Mouse (Mus musculus) E14TG2a.4 (cell line): ENCODE results near the gene Arhgap15.

Source experiments
- H3K27me3 ChIP-seq: 2 replicates; pipeline ENCODE4 v1.6.1; 2014; ENCODE audit warnings: low read length, control low read depth; ENCODE audit not compliant: insufficient read depth
- H3K36me3 ChIP-seq: 2 replicates; pipeline ENCODE4 v1.6.1; 2014; ENCODE audit warnings: low read length, control low read depth; ENCODE audit not compliant: insufficient read depth
- H3K4me1 ChIP-seq: replicated peaks from 2 replicates; pipeline ENCODE4 v1.6.1; 2014; ENCODE audit warnings: low read depth, low read length, control low read depth
- H3K4me3 ChIP-seq: replicated peaks from 2 replicates; pipeline ENCODE4 v1.5.1; 2014; ENCODE audit warnings: mild to moderate bottlenecking, low read length
- H3K9me3 ChIP-seq: 2 replicates; pipeline ENCODE4 v1.6.1; 2014; ENCODE audit warnings: low read length, control low read depth
- CTCF ChIP-seq: conservative IDR thresholded peaks from 2 replicates; pipeline ENCODE4 v1.5.1; 2014; ENCODE audit warnings: low read length
- NANOG ChIP-seq: IDR thresholded peaks from 2 replicates; pipeline ENCODE4 v1.6.1; 2014; ENCODE audit warnings: borderline replicate concordance, low read length, mixed read lengths
- POU5F1 ChIP-seq: IDR thresholded peaks from 2 replicates; pipeline ENCODE4 v1.6.1; 2014; ENCODE audit warnings: low read length, borderline replicate concordance

Arhgap15 gene

DNA sequence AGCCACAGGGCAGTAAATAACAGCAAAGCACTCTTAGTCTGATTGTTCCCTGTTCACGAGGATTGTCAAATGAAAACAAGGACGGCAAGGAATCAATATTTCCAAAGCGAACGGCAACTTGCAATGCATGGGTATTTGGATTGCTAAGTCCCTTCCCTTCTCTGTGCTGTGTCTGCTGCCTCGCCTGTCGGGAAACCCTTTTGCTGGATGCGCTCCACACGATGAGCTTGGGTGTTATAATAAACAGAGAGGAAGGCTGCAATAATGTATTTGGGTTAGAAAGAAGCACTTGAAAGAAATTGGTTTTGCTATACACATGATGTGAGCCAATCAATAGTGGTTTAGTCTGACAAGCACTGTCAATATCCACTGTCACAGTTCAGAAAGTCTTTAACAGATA, 357.7 kb downstream of the Arhgap15 start:
- Histone ChIP-seq H3K27me3 (0 out of 2 replicates have a peak, but pooled peaks cover 2% of the 10 kb centered on the region), H3K4me3 (no peak overlapping the region), H3K4me1 (peaks cover 3% of the 10 kb centered on the region; the same call in 1 of the 2 replicates), H3K9me3 (no peaks in the 10 kb centered on the region), H3K36me3 (no peaks in the 10 kb centered on the region)
- TF ChIP-seq CTCF (no peak), NANOG (no peak), POU5F1 (no peak)

DNA sequence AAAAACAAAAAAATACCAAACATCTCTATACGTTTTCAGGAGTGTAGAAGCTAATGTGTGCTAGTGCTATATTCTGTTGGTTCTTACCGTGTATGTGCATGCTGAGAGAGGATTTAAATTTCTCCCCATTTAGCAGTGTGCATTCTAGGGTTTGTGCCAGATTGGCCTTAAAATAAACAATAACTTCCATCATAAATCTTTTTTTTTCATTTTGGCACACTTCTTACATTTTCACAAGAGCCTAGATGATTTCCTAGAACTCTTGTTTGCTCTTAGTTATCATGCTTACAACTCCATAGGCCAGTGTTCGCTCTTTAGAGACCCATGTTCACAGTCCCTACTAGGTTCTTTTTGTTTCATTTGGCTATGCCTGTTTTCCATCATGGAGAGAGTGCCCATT, 362.7 kb downstream of the Arhgap15 start:
- Histone ChIP-seq H3K9me3 (no peaks in the 10 kb centered on the region), H3K4me3 (no peak overlapping the region), H3K4me1 (no peaks in the 10 kb centered on the region), H3K27me3 (no peaks in the 10 kb centered on the region), H3K36me3 (no peaks in the 10 kb centered on the region)
- TF ChIP-seq CTCF = no peak
- no peak for TF ChIP-seq NANOG
- TF ChIP-seq POU5F1 = no peak

DNA sequence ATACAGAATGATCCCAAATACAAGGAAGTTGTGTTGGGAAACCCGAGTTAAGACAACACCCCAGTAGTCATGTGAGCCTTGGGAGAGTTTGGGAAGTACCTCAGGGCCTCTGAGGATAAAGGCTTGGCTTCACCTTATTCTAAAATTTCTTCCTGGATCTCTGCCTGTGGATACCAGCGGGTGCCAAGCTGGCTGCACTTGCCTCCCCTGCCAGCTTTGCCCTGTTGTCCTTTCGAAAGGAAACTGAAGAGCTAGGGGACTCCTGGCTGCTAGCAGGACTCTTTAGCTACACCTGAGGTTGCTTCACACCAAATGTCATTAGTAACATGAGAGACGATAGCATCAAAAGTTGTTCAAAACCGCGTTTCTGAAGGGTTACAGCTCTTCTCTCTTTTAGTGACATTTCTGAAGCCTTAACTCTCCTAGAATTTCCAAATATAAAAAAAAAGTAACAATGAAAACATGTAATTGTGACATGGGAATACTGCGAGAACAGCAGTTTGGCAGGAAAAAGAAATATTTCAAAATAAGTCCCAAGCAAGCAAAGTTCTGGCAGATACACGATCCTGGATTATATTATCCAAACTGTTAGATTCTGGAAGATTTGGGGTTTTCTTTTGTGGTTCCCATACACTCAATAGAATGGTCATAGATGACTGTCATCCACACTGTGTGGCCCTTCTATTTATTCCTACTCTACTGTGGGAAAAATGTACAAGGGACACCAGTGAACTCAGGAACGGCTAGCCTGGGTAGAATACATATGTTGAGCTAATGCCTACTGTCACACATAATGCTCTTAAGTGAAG, 364.6 kb downstream of the Arhgap15 start:
- H3K4me1 ChIP-seq = no peaks in the 10 kb centered on the region
- no peaks in the 10 kb centered on the region for H3K36me3 ChIP-seq
- TF ChIP-seq CTCF = no peak
- no peak for TF ChIP-seq NANOG
- no peak for TF ChIP-seq POU5F1
- no peaks in the 10 kb centered on the region for H3K27me3 ChIP-seq
- no peak overlapping the region for H3K4me3 ChIP-seq
- H3K9me3 ChIP-seq = no peaks in the 10 kb centered on the region

DNA sequence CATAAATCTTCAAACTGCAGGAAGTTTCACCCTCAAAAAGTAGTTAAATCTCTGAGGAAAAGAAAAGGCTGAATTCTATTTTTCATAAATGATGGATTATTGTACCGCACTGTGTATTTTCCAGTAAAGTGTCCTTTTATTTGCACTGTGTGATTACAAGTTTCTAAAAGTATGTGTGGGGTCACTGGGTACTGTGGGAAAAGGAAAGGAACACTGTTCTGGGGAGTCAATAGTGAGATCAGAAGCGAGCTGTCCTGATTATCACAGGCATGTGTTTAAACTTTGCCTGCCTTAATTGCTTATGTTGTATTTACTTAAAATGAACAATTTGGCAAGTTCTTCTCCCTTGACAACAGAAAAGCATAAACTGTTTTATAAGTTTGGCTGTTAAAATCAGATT, 365.7 kb downstream of the Arhgap15 start:
- no peak overlapping the region for H3K4me3 ChIP-seq
- no peak for TF ChIP-seq CTCF
- no peak for TF ChIP-seq POU5F1
- TF ChIP-seq NANOG = no peak
- H3K4me1 ChIP-seq = no peaks in the 10 kb centered on the region
- H3K27me3 ChIP-seq = no peaks in the 10 kb centered on the region
- H3K9me3 ChIP-seq = no peaks in the 10 kb centered on the region
- H3K36me3 ChIP-seq = no peaks in the 10 kb centered on the region

DNA sequence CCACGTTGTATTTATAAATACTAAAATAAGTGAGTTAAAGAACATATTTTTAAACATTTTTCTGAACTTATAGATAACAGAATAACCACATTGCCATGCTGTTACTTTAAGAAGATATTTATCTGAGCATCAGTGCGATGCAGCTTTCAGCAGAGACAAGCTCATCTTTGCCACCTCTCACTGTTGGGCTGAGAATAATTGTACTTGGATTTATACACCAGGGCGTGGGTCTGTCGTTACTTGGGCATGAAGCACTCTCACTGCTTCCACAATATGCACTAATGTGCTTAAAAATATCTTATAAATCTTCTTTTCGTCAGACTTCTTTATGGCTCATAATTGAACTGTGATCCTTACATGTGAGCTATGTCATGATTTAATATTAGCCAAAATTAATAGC, 372.5 kb downstream of the Arhgap15 start:
- Histone ChIP-seq H3K4me1 (no peaks in the 10 kb centered on the region), H3K36me3 (no peaks in the 10 kb centered on the region), H3K4me3 (no peak overlapping the region), H3K27me3 (no peaks in the 10 kb centered on the region), H3K9me3 (no peaks in the 10 kb centered on the region)
- TF ChIP-seq CTCF (no peak), POU5F1 (no peak), NANOG (no peak)

DNA sequence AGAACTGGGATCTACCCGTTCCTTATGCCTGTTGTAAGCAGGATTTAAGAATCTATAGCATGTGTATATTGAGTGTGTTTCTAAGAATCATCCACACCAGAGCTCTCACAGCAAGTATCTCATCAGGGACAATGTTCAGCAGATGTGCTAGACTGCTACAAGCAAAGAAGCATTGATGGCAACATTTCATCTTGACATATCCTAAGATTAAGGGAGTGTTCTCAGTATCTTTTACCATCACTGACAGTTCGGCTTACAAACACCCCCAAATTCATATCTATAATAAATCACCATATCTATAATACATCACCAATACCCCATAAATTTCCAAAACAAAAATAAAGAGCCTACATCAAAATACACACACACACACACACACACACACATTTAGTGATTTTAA, 374.6 kb downstream of the Arhgap15 start:
- TF ChIP-seq POU5F1 (no peak), NANOG (no peak), CTCF (no peak)
- H3K4me1 ChIP-seq = no peaks in the 10 kb centered on the region
- no peaks in the 10 kb centered on the region for H3K27me3 ChIP-seq
- H3K9me3 ChIP-seq = no peaks in the 10 kb centered on the region
- no peak overlapping the region for H3K4me3 ChIP-seq
- H3K36me3 ChIP-seq = no peaks in the 10 kb centered on the region

DNA sequence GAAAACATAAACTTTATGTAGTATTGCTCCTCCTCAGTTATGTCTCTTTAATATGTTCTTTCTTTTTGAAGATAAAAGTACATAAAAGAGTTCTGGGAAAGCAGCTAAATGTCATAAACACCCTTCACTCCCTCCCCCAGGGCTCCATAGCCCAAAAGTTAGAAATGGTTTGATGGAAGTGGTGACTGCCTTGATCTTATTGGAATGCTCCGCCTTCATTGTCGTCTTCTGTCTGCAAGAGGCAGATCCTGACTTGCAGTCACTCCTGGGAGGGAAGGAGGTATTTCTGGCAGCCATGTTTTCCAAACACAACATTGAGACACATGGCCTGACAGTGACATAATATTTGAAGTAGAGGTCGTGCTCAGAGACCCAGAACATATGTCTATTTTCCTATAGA, 375.5 kb downstream of the Arhgap15 start:
- TF ChIP-seq NANOG (no peak), CTCF (no peak), POU5F1 (no peak)
- Histone ChIP-seq H3K4me1 (no peaks in the 10 kb centered on the region), H3K27me3 (no peaks in the 10 kb centered on the region), H3K9me3 (no peaks in the 10 kb centered on the region), H3K36me3 (no peaks in the 10 kb centered on the region), H3K4me3 (no peak overlapping the region)

DNA sequence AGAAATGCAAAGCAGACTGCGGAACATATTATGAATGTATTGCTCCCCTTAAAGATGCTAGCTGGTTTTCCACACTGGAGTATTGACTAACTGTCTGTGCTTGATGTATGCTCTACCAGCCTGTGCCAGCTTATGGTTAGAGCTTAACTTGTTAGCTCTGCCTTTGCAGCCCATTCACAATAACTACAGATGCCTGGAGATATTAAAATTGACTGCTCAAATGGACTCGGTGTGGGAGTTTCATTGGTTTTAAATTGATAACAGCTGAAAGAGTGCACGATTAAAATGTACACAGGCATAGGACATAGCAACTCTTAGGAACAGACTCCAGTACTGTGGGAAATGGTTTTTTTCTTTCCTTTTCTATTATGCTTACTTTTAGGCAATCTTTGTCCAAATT, 376.1 kb downstream of the Arhgap15 start:
- H3K9me3 ChIP-seq = no peaks in the 10 kb centered on the region
- no peaks in the 10 kb centered on the region for H3K27me3 ChIP-seq
- no peaks in the 10 kb centered on the region for H3K4me1 ChIP-seq
- TF ChIP-seq NANOG (no peak), POU5F1 (no peak), CTCF (no peak)
- no peaks in the 10 kb centered on the region for H3K36me3 ChIP-seq
- H3K4me3 ChIP-seq = no peak overlapping the region
